Mouse (Mus musculus) myocyte (in vitro differentiated cells): ENCODE results near the gene Tbc1d16. TPM values are rescaled to one million over a fixed set of nuclear protein-coding genes. Genes with fewer than 3 reads are reported as not detected.
A peak's percentile ranks its signal among the peaks of the same experiment; 100 is the strongest.

ENCODE experiments used
- H3K27me3 ChIP-seq: one replicate; pipeline ENCODE4 v1.6.1; 2011; ENCODE audit not compliant: control insufficient read depth, insufficient read depth, insufficient read length
- H3K36me3 ChIP-seq: one replicate; pipeline ENCODE4 v1.6.1; 2011; ENCODE audit not compliant: control insufficient read depth, insufficient read depth
- H3K4me2 ChIP-seq: one replicate; pipeline ENCODE4 v1.6.1; 2011; ENCODE audit warnings: low read depth, control low read depth
- H3K4me3 ChIP-seq: one replicate; pipeline ENCODE4 v1.5.1; 2011; ENCODE audit warnings: mild to moderate bottlenecking, control low read depth, moderate library complexity
- H3K79me2 ChIP-seq: one replicate; pipeline ENCODE4 v1.6.1; 2011; ENCODE audit not compliant: control insufficient read depth, insufficient read depth
- H3ac ChIP-seq: one replicate; pipeline ENCODE4 v1.6.1; 2011; ENCODE audit not compliant: control insufficient read depth, insufficient read length
- CEBPB ChIP-seq: IDR thresholded peaks from 2 replicates; pipeline ENCODE4 v1.6.1; 2011; ENCODE audit warnings: mild to moderate bottlenecking, moderate library complexity; ENCODE audit not compliant: poor library complexity, insufficient read depth, severe bottlenecking
- E2F4 ChIP-seq: IDR thresholded peaks from one replicate; pipeline ENCODE4 v1.6.1; 2011; ENCODE audit warnings: mild to moderate bottlenecking, control low read depth, moderate library complexity; ENCODE audit not compliant: insufficient read depth
- MAX ChIP-seq: IDR thresholded peaks from one replicate; pipeline ENCODE4 v1.6.1; 2011; ENCODE audit warnings: low read depth, mild to moderate bottlenecking, control low read depth
- MYOD1 ChIP-seq, 3 experiments: IDR thresholded peaks; one replicate each; pipeline ENCODE4 v1.6.1; 2011; ENCODE audit warnings: control low read depth in 2 of 3, low read depth in 2 of 3, mild to moderate bottlenecking in 2 of 3, moderate library complexity in 1 of 3; ENCODE audit not compliant: insufficient read length in 2 of 3, control insufficient read depth in 1 of 3
- MYOG ChIP-seq, 3 experiments: IDR thresholded peaks; one replicate each; pipeline ENCODE4 v1.6.1; 2011; ENCODE audit warnings: control low read depth in 2 of 3, low read depth in 2 of 3, mild to moderate bottlenecking in 2 of 3; ENCODE audit not compliant: insufficient read length in 2 of 3, control insufficient read depth in 1 of 3, insufficient read depth in 1 of 3
- POLR2A ChIP-seq: IDR thresholded peaks from one replicate; pipeline ENCODE4 v1.6.1; 2011; ENCODE audit warnings: low read depth, mild to moderate bottlenecking, control low read depth, moderate library complexity; ENCODE audit not compliant: insufficient read length
- POLR2AphosphoS2 ChIP-seq: IDR thresholded peaks from one replicate; pipeline ENCODE4 v1.6.1; 2011; ENCODE audit warnings: low read depth, control low read depth; ENCODE audit not compliant: insufficient read length
- REST ChIP-seq: IDR thresholded peaks from one replicate; pipeline ENCODE4 v1.6.1; 2011; ENCODE audit warnings: mild to moderate bottlenecking, control low read depth, moderate library complexity; ENCODE audit not compliant: insufficient read depth, insufficient read length
- SRF ChIP-seq: IDR thresholded peaks from one replicate; pipeline ENCODE4 v1.6.1; 2011; ENCODE audit warnings: low read depth; ENCODE audit not compliant: control insufficient read depth, insufficient read length
- TCF12 ChIP-seq: IDR thresholded peaks from one replicate; pipeline ENCODE4 v1.6.1; 2011; ENCODE audit warnings: mild to moderate bottlenecking, control low read depth; ENCODE audit not compliant: poor library complexity, insufficient read depth, severe bottlenecking
- TCF3 ChIP-seq: IDR thresholded peaks from one replicate; pipeline ENCODE4 v1.6.1; 2011; ENCODE audit warnings: low read depth, control low read depth; ENCODE audit not compliant: insufficient read length
- USF1 ChIP-seq: IDR thresholded peaks from one replicate; pipeline ENCODE4 v1.6.1; 2011; ENCODE audit warnings: low read depth, mild to moderate bottlenecking, control low read depth, moderate library complexity
- polyA plus RNA-seq: library from polyadenylated mRNA; unstranded; fragments of >200 nt; fragmentation: generic; extraction: Trizol; gene quantifications from one replicate; pipeline ENCODE4 v1.2.1, GENCODE M21; 2012; ENCODE audit warnings: missing spikeins

Gene Tbc1d16
- polyA plus RNA-seq, 1 experiment: 8.5 TPM

DNA sequence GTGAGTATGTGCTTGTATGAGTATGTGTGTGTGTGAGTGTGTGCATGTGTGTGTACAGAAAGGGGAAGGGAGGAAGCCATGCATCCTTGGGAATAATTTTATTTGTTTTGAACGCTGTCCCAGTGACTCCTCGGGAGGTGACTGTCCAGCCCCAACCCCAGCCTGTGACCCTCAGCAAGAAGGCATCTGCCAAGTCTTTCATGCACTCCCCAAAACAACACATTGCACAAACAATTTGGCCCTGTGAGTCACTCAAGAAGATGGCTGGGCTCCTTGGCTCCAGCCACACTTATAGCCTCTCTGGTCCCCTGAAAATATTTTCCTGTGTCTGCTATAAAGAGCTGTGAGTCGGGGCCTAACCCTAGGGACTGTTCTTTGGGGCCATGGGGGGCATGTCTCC is 41.9 kb downstream of the Tbc1d16 start:
- no peaks in the 10 kb centered on the region for H3K79me2 ChIP-seq
- H3K4me2 ChIP-seq: peak overlapping the region; percentile 89
- no peaks in the 10 kb centered on the region for H3K27me3 ChIP-seq
- TF ChIP-seq MYOD1 (IDR thresholded peaks at IDR 0.05; ENCODE audit: control insufficient read depth in 1 of 3, insufficient read length in 2 of 3, low read depth in 2 of 3) (no peak), TCF3 (no peak), E2F4 (no peak), TCF12 (no peak), REST (no peak), CEBPB (peak; percentile 61; the same call in 1 of the 2 replicates)
- H3K36me3 ChIP-seq: no peaks in the 10 kb centered on the region
- H3K4me3 ChIP-seq: no peak overlapping the region
- no peak overlapping the region for H3ac ChIP-seq

DNA sequence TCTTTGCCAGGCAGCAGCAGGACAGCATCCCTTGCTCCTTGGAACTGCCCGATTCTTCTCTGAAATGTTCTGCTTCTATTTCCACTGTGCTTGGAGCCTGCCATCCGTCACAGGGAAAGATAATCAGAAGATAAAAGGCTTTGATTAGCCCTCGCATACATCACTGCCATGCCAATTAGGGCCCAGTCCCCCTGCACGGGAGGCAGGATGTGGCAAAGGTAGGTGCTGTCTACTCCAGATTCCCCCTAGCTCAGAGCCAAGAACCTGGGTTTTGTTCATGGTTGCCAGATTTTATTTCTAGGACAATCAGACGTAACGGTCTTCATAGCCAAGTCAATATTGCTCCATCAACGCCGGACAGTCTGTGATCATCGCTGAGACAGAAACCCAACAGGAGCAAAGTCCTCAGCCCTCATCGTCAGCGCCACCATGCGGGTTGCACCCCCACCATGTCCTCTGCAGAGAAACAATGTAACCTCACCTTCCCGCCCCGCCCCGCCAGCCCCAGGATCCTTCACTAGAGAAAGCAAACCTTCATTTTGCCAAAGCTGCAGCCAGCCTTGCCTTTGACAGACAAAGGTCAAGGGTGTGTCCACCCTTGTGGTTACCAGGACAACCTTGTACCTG is 44.5 kb downstream of the Tbc1d16 start:
- Histone ChIP-seq H3K79me2 (no peaks in the 10 kb centered on the region), H3K36me3 (no peaks in the 10 kb centered on the region), H3K27me3 (no peaks in the 10 kb centered on the region), H3ac (no peak overlapping the region), H3K4me3 (no peak overlapping the region), H3K4me2 (no peak overlapping the region)
- no peak for TF ChIP-seq CEBPB
- TF ChIP-seq SRF: no peak
- no peak for TF ChIP-seq TCF3
- TF ChIP-seq MAX: no peak
- TF ChIP-seq E2F4: no peak
- TF ChIP-seq POLR2AphosphoS2: no peak
- TF ChIP-seq USF1: no peak
- no peak for TF ChIP-seq REST
- no peak for TF ChIP-seq TCF12

DNA sequence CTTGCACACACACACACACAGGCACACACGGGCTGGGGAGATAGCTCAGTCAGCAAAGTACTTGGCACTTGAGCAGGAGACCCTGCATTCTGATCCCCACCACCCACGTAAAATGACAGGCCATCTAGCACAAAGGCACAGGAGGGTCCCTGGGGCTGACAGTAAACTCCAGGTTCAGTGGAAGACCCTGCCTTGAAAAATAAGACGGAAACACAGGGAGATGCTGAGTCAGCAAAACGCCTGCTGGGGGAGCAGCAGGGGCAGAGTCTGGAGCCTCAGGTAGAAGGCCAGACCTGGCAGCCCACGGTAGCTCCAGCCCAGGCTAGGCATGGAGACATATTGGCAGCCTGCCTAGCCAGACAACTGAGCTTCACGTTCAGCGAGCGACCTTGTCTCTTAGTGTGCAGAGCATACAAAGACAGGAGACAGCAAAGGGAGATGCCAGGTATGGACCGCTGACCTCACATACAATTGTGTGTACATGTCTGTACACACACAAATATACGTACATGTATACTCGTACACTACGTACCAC is 46.4 kb downstream of the Tbc1d16 start:
- Histone ChIP-seq H3K27me3 (no peaks in the 10 kb centered on the region), H3K4me3 (no peak overlapping the region), H3K36me3 (no peaks in the 10 kb centered on the region), H3K79me2 (no peaks in the 10 kb centered on the region), H3K4me2 (no peak overlapping the region), H3ac (no peak overlapping the region)
- no peak for TF ChIP-seq TCF12
- no peak for TF ChIP-seq CEBPB
- no peak for TF ChIP-seq REST
- no peak for TF ChIP-seq SRF
- TF ChIP-seq MYOG (IDR thresholded peaks at IDR 0.05; ENCODE audit: control insufficient read depth in 1 of 3, insufficient read depth in 1 of 3, insufficient read length in 2 of 3, low read depth in 2 of 3): no peak
- TF ChIP-seq MYOD1 (IDR thresholded peaks at IDR 0.05; ENCODE audit: control insufficient read depth in 1 of 3, insufficient read length in 2 of 3, low read depth in 2 of 3): no peak
- TF ChIP-seq POLR2A: no peak
- no peak for TF ChIP-seq MAX
- no peak for TF ChIP-seq E2F4
- no peak for TF ChIP-seq POLR2AphosphoS2
- TF ChIP-seq TCF3: no peak
- no peak for TF ChIP-seq USF1

DNA sequence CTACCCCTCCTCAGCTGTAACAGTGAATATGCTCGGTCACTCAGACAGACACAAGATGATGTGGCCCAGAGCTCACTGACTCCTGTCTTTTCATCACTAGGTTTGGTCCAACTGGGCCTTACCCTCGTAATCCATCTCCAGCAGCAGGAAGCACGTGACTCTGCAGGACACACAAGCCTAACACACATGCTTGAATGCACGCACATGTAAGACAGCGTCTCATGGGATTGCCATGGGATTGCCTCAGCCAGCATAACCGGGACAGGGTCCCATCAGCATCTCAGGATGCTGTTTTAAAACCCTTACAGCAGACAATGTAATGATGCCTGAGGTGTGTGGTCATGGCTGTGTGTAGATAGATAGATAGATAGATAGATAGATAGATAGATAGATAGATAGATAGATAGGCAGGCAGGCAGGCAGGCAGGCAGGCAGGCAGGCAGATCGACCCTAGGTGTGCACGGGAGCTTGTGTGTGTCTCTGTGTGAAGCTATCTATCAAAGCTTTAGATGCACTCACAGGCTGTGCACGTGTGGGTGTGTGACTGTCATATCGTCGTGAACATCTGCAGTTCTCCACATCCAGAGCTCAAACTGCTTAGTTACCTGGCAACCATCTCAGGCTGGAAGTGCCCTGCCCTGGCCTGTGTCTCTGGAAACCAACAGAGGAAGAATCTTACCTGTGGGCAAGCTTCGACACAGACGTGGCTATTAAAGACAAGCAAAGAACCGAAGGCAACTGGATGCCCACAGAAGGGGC is 47.3 kb downstream of the Tbc1d16 start:
- Histone ChIP-seq H3K4me3 (no peak overlapping the region), H3K4me2 (no peak overlapping the region), H3K27me3 (no peaks in the 10 kb centered on the region), H3K79me2 (no peaks in the 10 kb centered on the region), H3K36me3 (no peaks in the 10 kb centered on the region), H3ac (no peak overlapping the region)
- no peak for TF ChIP-seq TCF12
- TF ChIP-seq POLR2AphosphoS2: no peak
- TF ChIP-seq SRF: no peak
- peak; percentile 46; the same call in 1 of the 2 replicates for TF ChIP-seq CEBPB
- TF ChIP-seq TCF3: no peak

DNA sequence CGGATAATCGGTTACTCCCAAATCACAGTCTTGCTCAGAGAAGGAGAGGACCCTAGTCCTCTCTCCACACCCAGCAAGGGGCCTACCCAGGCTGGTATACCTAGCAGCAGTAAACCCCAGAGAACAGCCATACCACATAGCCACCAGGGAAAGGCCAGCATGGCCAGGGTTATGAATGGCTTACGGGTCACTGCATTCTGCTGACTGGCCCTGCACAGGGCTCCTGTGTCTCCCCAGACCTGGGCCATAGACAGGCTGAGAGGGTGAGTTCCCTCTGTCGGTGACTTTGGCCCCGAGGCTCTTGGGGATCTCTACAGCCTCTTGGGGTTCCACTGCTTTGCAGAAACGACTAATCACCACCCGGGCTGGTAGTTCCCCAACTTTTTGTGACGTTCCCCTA is 50.0 kb downstream of the Tbc1d16 start:
- no peaks in the 10 kb centered on the region for H3K79me2 ChIP-seq
- no peak overlapping the region for H3ac ChIP-seq
- no peaks in the 10 kb centered on the region for H3K27me3 ChIP-seq
- H3K4me2 ChIP-seq: no peak overlapping the region
- H3K4me3 ChIP-seq: no peak overlapping the region
- no peaks in the 10 kb centered on the region for H3K36me3 ChIP-seq
- TF ChIP-seq MAX (no peak), REST (no peak), TCF3 (no peak), USF1 (no peak), E2F4 (no peak), SRF (no peak), POLR2AphosphoS2 (no peak), TCF12 (no peak), MYOD1 (IDR thresholded peaks at IDR 0.05; ENCODE audit: control insufficient read depth in 1 of 3, insufficient read length in 2 of 3, low read depth in 2 of 3) (no peak), MYOG (IDR thresholded peaks at IDR 0.05; ENCODE audit: control insufficient read depth in 1 of 3, insufficient read depth in 1 of 3, insufficient read length in 2 of 3, low read depth in 2 of 3) (no peak), POLR2A (no peak)
